In the genomic region with DNA sequence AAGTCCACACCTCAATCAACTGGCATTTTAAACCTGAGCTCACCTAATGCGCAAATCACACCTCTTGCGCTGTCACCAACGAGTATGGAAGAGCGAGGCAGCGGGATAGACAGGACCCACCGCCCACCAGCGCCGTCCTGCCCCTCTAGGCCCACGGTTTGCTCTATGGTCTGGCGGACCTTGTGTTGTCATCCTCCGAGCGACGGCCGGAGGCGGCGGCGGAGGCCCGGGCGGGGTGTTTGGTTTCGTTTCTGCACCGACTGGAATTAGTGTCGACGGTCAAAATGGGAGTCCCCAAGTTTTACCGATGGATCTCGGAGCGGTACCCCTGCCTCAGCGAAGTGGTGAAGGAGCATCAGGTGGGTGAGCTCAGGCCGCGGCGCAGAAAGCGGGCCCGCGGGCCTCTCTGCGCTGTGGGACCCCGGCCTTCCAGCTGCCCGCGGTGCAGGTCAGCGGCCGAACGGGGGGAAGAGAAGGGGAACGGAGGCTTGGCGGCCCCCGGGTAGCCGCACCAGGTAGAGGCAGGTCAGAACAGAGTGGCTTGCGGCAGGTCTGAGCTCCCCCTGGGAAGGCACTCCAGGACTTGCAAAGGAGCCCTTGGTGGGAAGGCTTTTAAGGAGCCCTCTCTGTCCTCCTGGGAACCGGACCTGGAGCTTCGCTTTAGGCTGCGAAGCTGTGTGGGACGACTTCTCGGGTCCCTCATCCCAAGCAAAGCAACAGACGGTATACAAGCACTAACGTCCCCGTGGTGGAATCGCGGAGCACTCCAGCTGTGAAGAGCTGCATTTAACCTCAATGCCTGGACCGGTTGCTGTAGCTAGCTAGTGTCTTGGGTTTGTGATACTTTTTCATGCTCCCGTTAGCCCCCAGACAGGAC, we compare ENCODE assay signal across 8 mouse cellular contexts. TPM values are rescaled to one million over a fixed set of nuclear protein-coding genes. Genes with fewer than 3 reads are reported as not detected.
A peak's percentile ranks its signal among the peaks of the same experiment; 100 is the strongest.
DNase-seq lines count a peak whose midpoint lies in the region; ATAC-seq and TF ChIP-seq lines count a peak whose summit lies in the region.

A gene (plus strand): TSS at position 176 of the 877 bp plus-strand sequence.

- 0 out of 2 replicates have a peak, but pooled peaks have one; percentile 11 for TF ChIP-seq EP300 in ES-Bruce4 (IDR thresholded peaks at IDR 0.05; ENCODE audit: insufficient read depth, low read depth, low read length)

- H3K27me3 ChIP-seq in ES-Bruce4 (ENCODE audit: control insufficient read depth, insufficient read depth, low read length, poor library complexity, severe bottlenecking) = no peaks in the 10 kb centered on the region
- no peaks in the 10 kb centered on the region for H3K27me3 ChIP-seq in forebrain, embryonic 14.5 days (replicated peaks; ENCODE audit: control insufficient read depth, insufficient read depth, low read length)
- no peaks in the 10 kb centered on the region for H3K27me3 ChIP-seq in neural tube, embryonic 15.5 days (replicated peaks)

- no peak for TF ChIP-seq POLR2A in ES-Bruce4 (IDR thresholded peaks at IDR 0.05; ENCODE audit: insufficient read depth, low read length)

- TF ChIP-seq CTCF in ES-Bruce4 (IDR thresholded peaks at IDR 0.05; ENCODE audit: low read depth, low read length) = no peak

- H3K4me1 ChIP-seq in ES-Bruce4 (ENCODE audit: control insufficient read depth, insufficient read depth, low read length) = no peaks in the 10 kb centered on the region
- H3K4me1 ChIP-seq in forebrain, embryonic 14.5 days (ENCODE audit: control insufficient read depth, insufficient read depth, low read length) = no peaks in the 10 kb centered on the region
- H3K4me1 ChIP-seq in neural tube, embryonic 15.5 days = peaks cover 15% of the 10 kb centered on the region

- intact Hi-C loops in heart, postnatal 14 days (cut with DNase I) = no loop called here

- no peaks in the 10 kb centered on the region for H3K9me3 ChIP-seq in ES-Bruce4 (replicated peaks; ENCODE audit: control insufficient read depth, insufficient read depth, low read length, poor library complexity, severe bottlenecking)
- H3K9me3 ChIP-seq in forebrain, embryonic 14.5 days (replicated peaks; ENCODE audit: control insufficient read depth, low read length) = no peaks in the 10 kb centered on the region
- H3K9me3 ChIP-seq in neural tube, embryonic 15.5 days (replicated peaks) = no peaks in the 10 kb centered on the region

- H3K4me3 ChIP-seq in ES-Bruce4 (ENCODE audit: low read depth, low read length) = peak within 1 kb of the TSS; percentile 89
- H3K4me3 ChIP-seq in forebrain, embryonic 14.5 days (ENCODE audit: low read depth, low read length) = peak within 1 kb of the TSS; percentile 95
- H3K4me3 ChIP-seq in neural tube, embryonic 15.5 days (replicated peaks) = peak within 1 kb of the TSS; percentile 78

- H3K36me3 ChIP-seq in ES-Bruce4 (ENCODE audit: control insufficient read depth, insufficient read depth, low read length, poor library complexity, severe bottlenecking) = peaks cover 3% of the 10 kb centered on the region
- peaks cover 25% of the 10 kb centered on the region for H3K36me3 ChIP-seq in forebrain, embryonic 14.5 days (ENCODE audit: control insufficient read depth, insufficient read depth, low read length)
- H3K36me3 ChIP-seq in neural tube, embryonic 15.5 days = peaks cover 8% of the 10 kb centered on the region; the same call in 1 of the 2 replicates

- ATAC-seq in cerebellum, adult (ENCODE audit: insufficient number of reproducible peaks, low FRiP score, low TSS enrichment) = peak; percentile 99
- peak; percentile 99 for ATAC-seq in forebrain, embryonic 14.5 days
- ATAC-seq in neural tube, embryonic 15.5 days (ENCODE audit: low FRiP score) = peak; percentile 99

- peak; percentile 94 for DNase-seq in forebrain, embryonic 14.5 days (ENCODE audit: low spot score)
- peak; percentile 94 to 95 for DNase-seq in heart, postnatal 14 days
- peak; percentile 90 for DNase-seq in layer of hippocampus, adult 11-12 months (ENCODE audit: low spot score)
- peak; percentile 92 to 94 for DNase-seq in lung, adult 18-20 months
- peak; percentile 94 for DNase-seq in testis, postnatal 14 days (ENCODE audit: low spot score)

- under 1% methylated on average over 57 of the region's 57 CpGs for WGBS in forebrain, embryonic 14.5 days
- under 1% methylated on average over 57 of the region's 57 CpGs for WGBS in neural tube, embryonic 15.5 days

- H3K9ac ChIP-seq in ES-Bruce4 (ENCODE audit: low read depth, poor library complexity, severe bottlenecking) = peak within 1 kb of the TSS; percentile 87
- H3K9ac ChIP-seq in forebrain, embryonic 14.5 days (ENCODE audit: low read length) = peak within 1 kb of the TSS; percentile 96
- peak within 1 kb of the TSS; percentile 89 for H3K9ac ChIP-seq in neural tube, embryonic 15.5 days (replicated peaks)

- H3K4me2 ChIP-seq in forebrain, embryonic 14.5 days (ENCODE audit: low read length) = peak within 1 kb of the TSS; percentile 74
- peak within 1 kb of the TSS; percentile 77 for H3K4me2 ChIP-seq in neural tube, embryonic 15.5 days

- peak within 1 kb of the TSS; percentile 49 for H3K27ac ChIP-seq in ES-Bruce4 (ENCODE audit: insufficient read depth, low read length)
- H3K27ac ChIP-seq in forebrain, embryonic 14.5 days (ENCODE audit: low read depth, low read length) = peak within 1 kb of the TSS; percentile 68; the same call in 1 of the 2 replicates
- H3K27ac ChIP-seq in neural tube, embryonic 15.5 days (replicated peaks) = peak within 1 kb of the TSS; percentile 86

RNA-seq across cellular contexts. Expression of the gene that starts here (rescaled TPM):
- polyA plus RNA-seq in ES-Bruce4 (2011; ENCODE audit: insufficient read depth, insufficient read length, low read depth, missing spikeins) = 46.9 and 59.3 TPM in 2 replicates
- polyA plus RNA-seq in forebrain, embryonic 14.5 days (2014; fragmentation: Nextera tagmentation; extraction: Ambion mirVana) = 11.1 and 20.2 TPM in 2 replicates
- 10 to 100 TPM; 21.6 to 23.4 TPM for total RNA-seq in heart, postnatal 14 days (2021)
- polyA plus RNA-seq in neural tube, embryonic 15.5 days (2015; fragmentation: Nextera tagmentation; extraction: Ambion mirVana) = 16.4 and 16.8 TPM in 2 replicates

Comparison
In these comparisons a context has a peak if more than half of its experiments do, and no peak if none do; other contexts are left out.
1. Peak in every context shown above with its lines: DNase-seq, ATAC-seq, H3K4me3 ChIP-seq and H3K27ac ChIP-seq.